8 mouse cellular contexts compared by ENCODE assay signal in the genomic region with DNA sequence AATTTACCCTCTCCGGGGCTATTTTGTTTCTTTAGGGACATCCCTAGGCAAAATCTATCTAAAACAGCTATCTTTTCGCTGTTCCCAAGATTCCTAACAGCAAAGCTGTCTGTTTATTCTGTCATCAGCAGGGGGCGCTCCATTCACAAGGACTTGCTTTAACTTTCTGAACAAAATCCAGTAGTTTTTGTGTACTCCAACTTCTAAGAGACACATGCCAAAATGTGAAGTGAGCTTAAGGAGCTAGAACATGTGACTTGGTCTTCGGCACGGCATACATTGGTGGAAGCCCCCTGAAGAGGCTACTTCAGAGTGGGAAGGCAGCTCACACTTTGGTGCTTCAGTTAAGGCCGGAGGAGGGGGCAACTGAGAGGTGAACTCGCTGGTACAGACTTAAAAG. TPM values are rescaled to one million over a fixed set of nuclear protein-coding genes. Genes with fewer than 3 reads are reported as not detected.
DNase-seq lines count a peak whose midpoint lies in the region; ATAC-seq and TF ChIP-seq lines count a peak whose summit lies in the region.

No protein-coding gene starts in this region.

- H3K36me3 ChIP-seq in spleen, adult 2 months (ENCODE audit: control insufficient read depth, insufficient read depth, low read length), result no peaks in the 10 kb centered on the region

- peak; percentile 23 to 38 for DNase-seq in spleen, adult 2 months (ENCODE audit: low read depth in 1 of 2, low spot score in 2 of 2)
- DNase-seq in spleen, adult 12 weeks (ENCODE audit: low spot score), result no peak
- DNase-seq in c-Kit-negative CD71-positive TER-119-positive erythroid progenitor cells, embryonic 14.5 days (ENCODE audit: low read depth, low spot score), result peak; percentile 11
- DNase-seq in frontal cortex, postnatal 10 days (ENCODE audit: low spot score in 2 of 2), result peak; percentile 15 to 63
- peak; percentile 85 to 87 for DNase-seq in kidney, postnatal 4 days
- DNase-seq in lung, adult 2 months, result peak; percentile 66
- peak; percentile 83 for DNase-seq in right cerebral cortex, postnatal 14 days

- no peaks in the 10 kb centered on the region for H3K4me1 ChIP-seq in spleen, adult 2 months (ENCODE audit: control insufficient read depth, insufficient read depth, insufficient read length)
- no peaks in the 10 kb centered on the region for H3K4me1 ChIP-seq in lung, adult 2 months (ENCODE audit: control insufficient read depth, insufficient read depth, low read length)

- no peak overlapping the region for H3K27ac ChIP-seq in spleen, adult 2 months (ENCODE audit: insufficient read depth, low read length)

- TF ChIP-seq CTCF in spleen, adult 2 months (IDR thresholded peaks at IDR 0.05; ENCODE audit: extremely low read depth, insufficient read depth, insufficient read length, insufficient replicate concordance), result peak; percentile 15; the same call in 1 of the 2 replicates
- no peak for TF ChIP-seq CTCF in lung, adult 2 months (IDR thresholded peaks at IDR 0.05; ENCODE audit: insufficient read depth, low read length)

- 51% methylated on average over 7 of the region's 7 CpGs for WGBS in spleen, adult 2 months
- WGBS in lung, adult 2 months, result 29% methylated on average over 7 of the region's 7 CpGs

- H3K4me3 ChIP-seq in spleen, adult 2 months (ENCODE audit: extremely low read depth, insufficient read depth, insufficient read length), result no peak overlapping the region
- H3K4me3 ChIP-seq in lung, adult 2 months (replicated peaks; ENCODE audit: extremely low read depth, low read depth, low read length), result no peak overlapping the region

- TF ChIP-seq POLR2A in spleen, adult 2 months (IDR thresholded peaks at IDR 0.05; ENCODE audit: low read depth, low read length), result no peak
- TF ChIP-seq POLR2A in lung, adult 2 months (IDR thresholded peaks at IDR 0.05; ENCODE audit: borderline replicate concordance, extremely low read depth, low read depth, low read length), result no peak

- H3K27me3 ChIP-seq in spleen, adult 2 months (ENCODE audit: control insufficient read depth, insufficient read depth, low read length), result no peaks in the 10 kb centered on the region

- ATAC-seq in erythroid progenitor cell, adult 5-6 weeks (replicated peaks; ENCODE audit: low FRiP score, poor library complexity, severe bottlenecking), result no peak

RNA-seq across cellular contexts. Expression of a gene that starts 49.7 kb away (rescaled TPM):
- 0.39 and 0.49 TPM in 2 replicates for polyA plus RNA-seq in spleen, adult 2 months (2012; rRNA removed)
- polyA plus RNA-seq in lung, adult 2 months (2012; rRNA removed), result 4.9 and 6.4 TPM in 2 replicates
- not detected in 2 replicates for total RNA-seq in erythroid progenitor cell, adult 5-6 weeks (2015; ENCODE audit: low replicate concordance)
- total RNA-seq in erythroid progenitor cell, adult 5-6 weeks (2017; ENCODE audit: low replicate concordance), result 3.7 TPM in 1 of 2 replicates, not detected in the other

RNA-seq across cellular contexts. Expression of a gene that starts 53.5 kb away (rescaled TPM):
- 35.0 and 49.2 TPM in 2 replicates for polyA plus RNA-seq in spleen, adult 2 months (2012; rRNA removed)
- polyA plus RNA-seq in lung, adult 2 months (2012; rRNA removed), result 7.3 and 9.5 TPM in 2 replicates
- total RNA-seq in erythroid progenitor cell, adult 5-6 weeks (2015; ENCODE audit: low replicate concordance), result 1.1 and 3.8 TPM in 2 replicates
- 0.13 and 1.2 TPM in 2 replicates for total RNA-seq in erythroid progenitor cell, adult 5-6 weeks (2017; ENCODE audit: low replicate concordance)
